Comparison of ENCODE assay signal across 8 mouse cellular contexts in the genomic region with DNA sequence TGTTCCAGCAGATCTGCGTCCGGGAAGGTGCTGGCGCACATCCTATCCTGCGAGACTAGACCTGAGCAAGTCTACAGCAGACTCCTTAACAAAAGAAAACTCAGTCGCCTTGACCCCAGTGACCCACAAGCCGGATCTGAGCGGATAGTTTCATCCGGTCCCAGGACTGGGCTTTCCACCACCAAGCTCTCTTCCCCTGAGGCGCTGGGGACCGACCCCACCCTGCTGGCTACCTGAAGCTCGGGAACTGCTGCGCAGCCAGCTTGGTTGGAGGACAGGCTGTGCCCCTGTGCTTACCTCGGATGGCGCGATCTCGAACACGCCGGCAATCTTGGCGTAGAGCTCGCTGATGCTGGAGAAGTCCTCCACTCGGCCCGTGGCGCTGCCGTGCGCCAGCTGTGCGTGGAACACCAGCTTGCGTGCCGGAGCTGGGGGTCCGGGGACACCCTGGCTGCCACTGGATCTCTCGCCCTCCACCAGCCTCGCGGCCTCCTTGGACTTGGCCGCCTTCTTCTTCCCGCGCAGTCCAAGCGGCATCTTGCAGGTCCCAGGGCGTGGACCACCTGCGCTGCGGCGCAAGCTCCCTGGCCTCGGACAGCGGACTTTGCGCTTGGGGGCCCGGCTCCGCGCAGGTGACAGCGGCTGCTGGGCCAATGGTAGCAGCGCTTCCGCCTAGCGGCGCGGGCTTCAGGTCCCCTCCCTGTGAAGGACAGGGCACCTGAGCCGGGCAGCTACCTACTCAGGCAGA. TPM values are rescaled to one million over a fixed set of nuclear protein-coding genes. Genes with fewer than 3 reads are reported as not detected.
DNase-seq lines count a peak whose midpoint lies in the region; ATAC-seq and TF ChIP-seq lines count a peak whose summit lies in the region.

No protein-coding gene starts in this region.

- H3K9ac ChIP-seq in heart, embryonic 11.5 days (ENCODE audit: low read depth, low read length): peak overlapping the region; percentile 73
- H3K9ac ChIP-seq in neural tube, embryonic 14.5 days (replicated peaks; ENCODE audit: low read depth, low read length): peak overlapping the region; percentile 83

- peak overlapping the region; percentile 88 for H3K4me2 ChIP-seq in heart, embryonic 11.5 days
- H3K4me2 ChIP-seq in neural tube, embryonic 14.5 days (ENCODE audit: low read depth, low read length): peak overlapping the region; percentile 80

- WGBS in heart, embryonic 11.5 days (ENCODE audit: insufficient replicate concordance): 2% methylated on average over 53 of the region's 53 CpGs
- WGBS in neural tube, embryonic 14.5 days: 2% methylated on average over 51 of the region's 53 CpGs

- no peak for TF ChIP-seq CTCF in cortical plate, adult 2 months (IDR thresholded peaks at IDR 0.05; ENCODE audit: extremely low read depth, insufficient read depth, low read length)

- intact Hi-C loops in gastrocnemius, postnatal 14 days (cut with DNase I; ENCODE audit: low total_unique reads): no loop called here

- H3K27me3 ChIP-seq in heart, embryonic 11.5 days (ENCODE audit: control insufficient read depth, insufficient read depth, low read length): peaks cover 5% of the 10 kb centered on the region; the same call in 1 of the 2 replicates
- no peaks in the 10 kb centered on the region for H3K27me3 ChIP-seq in neural tube, embryonic 14.5 days (ENCODE audit: control insufficient read depth, insufficient read depth, low read length)

- peak overlapping the region; percentile 36 for H3K4me3 ChIP-seq in cortical plate, adult 2 months (ENCODE audit: insufficient read depth, low read length)
- peak overlapping the region; percentile 55 for H3K4me3 ChIP-seq in heart, embryonic 11.5 days (ENCODE audit: low read depth, low read length)
- H3K4me3 ChIP-seq in neural tube, embryonic 14.5 days (ENCODE audit: low read depth, low read length): peak overlapping the region; percentile 64

- H3K27ac ChIP-seq in cortical plate, adult 2 months (ENCODE audit: insufficient read depth, low read length): no peak overlapping the region
- H3K27ac ChIP-seq in heart, embryonic 11.5 days (ENCODE audit: low read depth, low read length): no peak overlapping the region; the same call in 1 of the 2 replicates
- peak overlapping the region; percentile 23 for H3K27ac ChIP-seq in neural tube, embryonic 14.5 days (ENCODE audit: low read depth, low read length)

- peak; percentile 46; the same call in 1 of the 2 replicates for ATAC-seq in heart, embryonic 11.5 days (replicated peaks; ENCODE audit: insufficient number of reproducible peaks, low FRiP score, low TSS enrichment)
- ATAC-seq in neural tube, embryonic 14.5 days (ENCODE audit: low read depth): peak; percentile 81

- TF ChIP-seq POLR2A in cortical plate, adult 2 months (IDR thresholded peaks at IDR 0.05; ENCODE audit: extremely low read depth, insufficient read depth, low read length): no peak

- H3K9me3 ChIP-seq in heart, embryonic 11.5 days (replicated peaks; ENCODE audit: control insufficient read depth, low read length): no peaks in the 10 kb centered on the region
- no peaks in the 10 kb centered on the region for H3K9me3 ChIP-seq in neural tube, embryonic 14.5 days (ENCODE audit: control insufficient read depth, low read length)

- DNase-seq in gastrocnemius, postnatal 14 days: peak; percentile 19
- DNase-seq in gastrocnemius, postnatal 4 days (ENCODE audit: low spot score in 2 of 2): no peak
- DNase-seq in kidney, adult 9 months: peak; percentile 87
- DNase-seq in lung, adult 18-20 months: peak; percentile 70 to 75
- DNase-seq in urinary bladder, adult 2 months (ENCODE audit: low spot score): no peak

- no peaks in the 10 kb centered on the region for H3K36me3 ChIP-seq in heart, embryonic 11.5 days (ENCODE audit: control insufficient read depth, insufficient read depth, low read length)
- H3K36me3 ChIP-seq in neural tube, embryonic 14.5 days (ENCODE audit: control insufficient read depth, insufficient read depth, low read length): no peaks in the 10 kb centered on the region

- no peaks in the 10 kb centered on the region for H3K4me1 ChIP-seq in cortical plate, adult 2 months (ENCODE audit: control insufficient read depth, insufficient read depth, low read length)
- peaks cover 13% of the 10 kb centered on the region; the same call in 1 of the 2 replicates for H3K4me1 ChIP-seq in heart, embryonic 11.5 days (ENCODE audit: control insufficient read depth, insufficient read depth, low read length)
- H3K4me1 ChIP-seq in neural tube, embryonic 14.5 days (ENCODE audit: control insufficient read depth, insufficient read depth, low read length): peaks cover 7% of the 10 kb centered on the region; the same call in 1 of the 2 replicates

RNA-seq across cellular contexts. Expression of gene Gipc2, which starts 0.5 kb away (rescaled TPM):
- 1 to 10 TPM in 1 of 2 experiments, under 1 TPM in 1; 0.82 to 1.1 TPM for total RNA-seq in gastrocnemius, postnatal 14 days (2021)
- total RNA-seq in gastrocnemius, postnatal 4 days (2021): 1 to 10 TPM in 1 of 2 experiments, under 1 TPM in 1; 0.86 to 1.4 TPM
- polyA plus RNA-seq in cortical plate, adult 2 months (2012; rRNA removed): 1.9 and 3.5 TPM in 2 replicates
- 3.8 and 4.4 TPM in 2 replicates for polyA plus RNA-seq in heart, embryonic 11.5 days (2014; fragmentation: Nextera tagmentation; extraction: Ambion mirVana)
- polyA plus RNA-seq in neural tube, embryonic 14.5 days (2014; fragmentation: Nextera tagmentation; extraction: Ambion mirVana): 7.7 and 15.2 TPM in 2 replicates
- polyA plus RNA-seq in urinary bladder, adult 2 months (2012; rRNA removed): 3.3 and 4.9 TPM in 2 replicates

RNA-seq across cellular contexts. Expression of gene Dnajb4, which starts 44.6 kb away (rescaled TPM):
- 10 to 100 TPM; 45.4 to 48.2 TPM for total RNA-seq in gastrocnemius, postnatal 14 days (2021)
- total RNA-seq in gastrocnemius, postnatal 4 days (2021): 10 to 100 TPM; 65.3 to 87.7 TPM
- polyA plus RNA-seq in cortical plate, adult 2 months (2012; rRNA removed): 49.7 and 50.8 TPM in 2 replicates
- polyA plus RNA-seq in heart, embryonic 11.5 days (2014; fragmentation: Nextera tagmentation; extraction: Ambion mirVana): 46.2 and 49.0 TPM in 2 replicates
- 48.6 and 50.4 TPM in 2 replicates for polyA plus RNA-seq in neural tube, embryonic 14.5 days (2014; fragmentation: Nextera tagmentation; extraction: Ambion mirVana)
- 38.7 and 39.3 TPM in 2 replicates for polyA plus RNA-seq in urinary bladder, adult 2 months (2012; rRNA removed)

RNA-seq across cellular contexts. Expression of gene Fubp1, which starts 44.7 kb away (rescaled TPM):
- 10 to 100 TPM; 31.5 to 35.2 TPM for total RNA-seq in gastrocnemius, postnatal 14 days (2021)
- total RNA-seq in gastrocnemius, postnatal 4 days (2021): 100 to 1,000 TPM; 105 to 116 TPM
- 88.2 and 95.0 TPM in 2 replicates for polyA plus RNA-seq in cortical plate, adult 2 months (2012; rRNA removed)
- polyA plus RNA-seq in heart, embryonic 11.5 days (2014; fragmentation: Nextera tagmentation; extraction: Ambion mirVana): 158 TPM in 2 replicates
- polyA plus RNA-seq in neural tube, embryonic 14.5 days (2014; fragmentation: Nextera tagmentation; extraction: Ambion mirVana): 223 and 230 TPM in 2 replicates
- polyA plus RNA-seq in urinary bladder, adult 2 months (2012; rRNA removed): 57.6 and 74.3 TPM in 2 replicates

Comparison
In these comparisons a context has a peak if more than half of its experiments do, and no peak if none do; other contexts are left out.
1. DNase-seq: peak in gastrocnemius, postnatal 14 days (single experiment), kidney, adult 9 months (single experiment) and lung, adult 18-20 months (2 of 2); none in gastrocnemius, postnatal 4 days (0 of 2) and urinary bladder, adult 2 months (single experiment).
2. Peak in every context shown above with its lines, with median percentiles within 50 percentile points of each other: H3K4me3 ChIP-seq.